Mouse (Mus musculus) frontal cortex, postnatal 25 days (tissue): Measurements from ENCODE around the gene Syt9.

Source experiments
- DNase-seq, 2 experiments: peaks; one replicate each; pipeline ENCODE4 v3.0.0; 2022; ENCODE audit warnings: low spot score in 2 of 2

Syt9 gene

GRCm38 (mm10) chr7:107370232-107371125 lies at the start of gene Syt9:
Syt9 (plus strand) TSS chr7:107370728.
- DNase-seq = peak; percentile 9 to 15

- DNase-seq = no peak
Observed at GRCm38 (mm10) chr7:107339013-107339412, 31.5 kb upstream of the Syt9 start.

GRCm38 (mm10) chr7:107339560-107340057 lies 30.9 kb upstream of the Syt9 start:
- DNase-seq = no peak

GRCm38 (mm10) chr7:107340221-107340620 lies 30.3 kb upstream of the Syt9 start:
- no peak for DNase-seq

GRCm38 (mm10) chr7:107341519-107342190 lies 28.9 kb upstream of the Syt9 start:
- no peak for DNase-seq

GRCm38 (mm10) chr7:107349201-107349600 lies 21.3 kb upstream of the Syt9 start:
- DNase-seq = no peak

- DNase-seq = no peak
Observed at GRCm38 (mm10) chr7:107362153-107362552, 8.4 kb upstream of the Syt9 start.

GRCm38 (mm10) chr7:107362634-107363033 lies 7.9 kb upstream of the Syt9 start:
- no peak for DNase-seq

GRCm38 (mm10) chr7:107371126-107371920 lies 795 bp downstream of the Syt9 start:
- DNase-seq = peak in 1 of 2 experiments; percentile 4

GRCm38 (mm10) chr7:107380562-107380961 lies 10.0 kb downstream of the Syt9 start:
- DNase-seq = no peak

GRCm38 (mm10) chr7:107389604-107390003 lies 19.1 kb downstream of the Syt9 start:
- DNase-seq = no peak

GRCm38 (mm10) chr7:107392749-107393148 lies 22.2 kb downstream of the Syt9 start:
- DNase-seq = no peak

GRCm38 (mm10) chr7:107400061-107400799 lies 29.7 kb downstream of the Syt9 start:
- peak; percentile 10 to 13 for DNase-seq

GRCm38 (mm10) chr7:107403261-107403660 lies 32.7 kb downstream of the Syt9 start:
- no peak for DNase-seq

GRCm38 (mm10) chr7:107414928-107415327 lies 44.4 kb downstream of the Syt9 start:
- no peak for DNase-seq

- DNase-seq = no peak
Observed at GRCm38 (mm10) chr7:107417043-107417850, 46.7 kb downstream of the Syt9 start.

GRCm38 (mm10) chr7:107437381-107437780 lies 66.9 kb downstream of the Syt9 start:
- DNase-seq = no peak

- no peak for DNase-seq
Observed at GRCm38 (mm10) chr7:107444579-107444978, 74.1 kb downstream of the Syt9 start.

GRCm38 (mm10) chr7:107454660-107455059 lies 84.1 kb downstream of the Syt9 start:
- no peak for DNase-seq

- DNase-seq = no peak
Observed at GRCm38 (mm10) chr7:107455118-107455521, 84.6 kb downstream of the Syt9 start.
